Mouse (Mus musculus) hindbrain, postnatal 0 days (tissue): ENCODE measurements around the gene Rbpms2. TPM values are rescaled to one million over a fixed set of nuclear protein-coding genes. Genes with fewer than 3 reads are reported as not detected.
A peak's percentile ranks its signal among the peaks of the same experiment; 100 is the strongest.

Experiments
- ATAC-seq: fragments of 200-750 bp; cut with Nextera tagmentation; 2 replicates; pipeline ENCODE4 v1.8.0; 2017; ENCODE audit warnings: mild to moderate bottlenecking, moderate TSS enrichment, moderate library complexity
- DNase-seq: peaks from one replicate; pipeline ENCODE4 v3.0.0-alpha.2; 2015; ENCODE audit warnings: low spot score
- H3K27ac ChIP-seq: fragments of 300-500 bp; sonication (generic); 2 replicates; pipeline ENCODE4 v1.5.1; 2014; ENCODE audit warnings: mild to moderate bottlenecking
- H3K27me3 ChIP-seq: fragments of 300-500 bp; sonication (generic); 2 replicates; pipeline ENCODE4 v1.6.1; 2014; ENCODE audit warnings: low read length, mixed read lengths; ENCODE audit not compliant: insufficient read depth
- H3K36me3 ChIP-seq: fragments of 300-500 bp; sonication (generic); 2 replicates; pipeline ENCODE4 v1.6.1; 2014; ENCODE audit warnings: low read length, mixed read lengths; ENCODE audit not compliant: insufficient read depth
- H3K4me1 ChIP-seq: fragments of 300-500 bp; sonication (generic); 2 replicates; pipeline ENCODE4 v1.6.1; 2014; ENCODE audit warnings: antibody characterized with exemption, low read length, mixed read lengths; ENCODE audit not compliant: insufficient read depth
- H3K4me2 ChIP-seq: fragments of 300-500 bp; sonication (generic); 2 replicates; pipeline ENCODE4 v1.6.1; 2014; ENCODE audit warnings: low read depth, mild to moderate bottlenecking, low read length, moderate library complexity, mixed read lengths
- H3K4me3 ChIP-seq: fragments of 300-500 bp; sonication (generic); 2 replicates; pipeline ENCODE4 v1.5.1; 2014; ENCODE audit warnings: low read length
- H3K9ac ChIP-seq: fragments of 300-500 bp; sonication (generic); replicated peaks from 2 replicates; pipeline ENCODE4 v1.6.1; 2014; ENCODE audit warnings: mild to moderate bottlenecking, low read length, moderate library complexity, mixed read lengths
- H3K9me3 ChIP-seq: fragments of 300-500 bp; sonication (generic); 2 replicates; pipeline ENCODE4 v1.6.1; 2016; ENCODE audit warnings: low read length, mixed read lengths
- CTCF ChIP-seq: IDR thresholded peaks from 2 replicates; pipeline ENCODE4 v1.5.1; 2016; ENCODE audit warnings: antibody characterized with exemption, control low read depth, low read depth
- WGBS: fragments of 180-500 bp; shearing (Covaris S2); extraction: QIAGEN DNeasy Blood & Tissue Kit; methylation state at CpG from one replicate; pipeline ENCODE4 v1.1.7; 2014; 5-methylcytosine and 5-hydroxymethylcytosine counted together
- polyA plus RNA-seq: library from polyadenylated mRNA; unstranded; fragments of >200 nt; fragmentation: Nextera tagmentation; extraction: Ambion mirVana; gene quantifications from 2 replicates; pipeline ENCODE4 v1.2.1, GENCODE M21; 2015
- total RNA-seq: library from RNA; depleted of rRNA; stranded (reverse); fragments of >200 nt; gene quantifications from 2 replicates; pipeline ENCODE4 v1.2.3, GENCODE M21; 2014

The Rbpms2 gene
- total and polyA plus RNA-seq, 2 experiments from 2014 or later = 3.3 to 5.1 TPM

- ATAC-seq (peak; percentile 84), DNase-seq (no peak)
- H3K9ac ChIP-seq = peak overlapping the region; percentile 58
- peak overlapping the region; percentile 94 for H3K4me2 ChIP-seq
- no peaks in the 10 kb centered on the region for H3K36me3 ChIP-seq
- peak overlapping the region; percentile 56; the same call in 1 of the 2 replicates for H3K27ac ChIP-seq
- no peak for TF ChIP-seq CTCF
- H3K4me1 ChIP-seq = 0 out of 2 replicates have a peak, but pooled peaks cover 6% of the 10 kb centered on the region
- WGBS = 1% methylated on average over 61 of the region's 78 CpGs
- H3K27me3 ChIP-seq = peaks cover 19% of the 10 kb centered on the region; the same call in 1 of the 2 replicates
- H3K4me3 ChIP-seq = peak overlapping the region; percentile 71
- no peaks in the 10 kb centered on the region for H3K9me3 ChIP-seq
These were observed 1.3 kb downstream of the Rbpms2 start for GRCm38 (mm10) chr9:65630631-65631353.

- Histone ChIP-seq H3K9ac (peak overlapping the region; percentile 58), H3K4me1 (0 out of 2 replicates have a peak, but pooled peaks cover 6% of the 10 kb centered on the region)
- WGBS = 27% methylated on average over 16 of the region's 16 CpGs
These were observed 2.0 kb downstream of the Rbpms2 start for GRCm38 (mm10) chr9:65631354-65632021.

GRCm38 (mm10) chr9:65635766-65636165 lies 6.3 kb downstream of the Rbpms2 start:
- no peak overlapping the region for H3K4me2 ChIP-seq
- ATAC-seq = no peak
- peaks cover 6% of the 10 kb centered on the region; the same call in 1 of the 2 replicates for H3K27me3 ChIP-seq
- H3K9me3 ChIP-seq = no peaks in the 10 kb centered on the region
- no peak for DNase-seq
- no peak for TF ChIP-seq CTCF
- no peak overlapping the region for H3K27ac ChIP-seq
- no peak overlapping the region for H3K9ac ChIP-seq
- H3K36me3 ChIP-seq = no peaks in the 10 kb centered on the region
- H3K4me1 ChIP-seq = no peaks in the 10 kb centered on the region
- WGBS = 68% methylated on average over 1 of the region's 1 CpGs
- no peak overlapping the region for H3K4me3 ChIP-seq

More at GRCm38 (mm10) chr9:65631354-65632021, 2.0 kb downstream of the Rbpms2 start:
- H3K36me3 ChIP-seq = no peaks in the 10 kb centered on the region
- TF ChIP-seq CTCF = no peak
- H3K27me3 ChIP-seq = peaks cover 19% of the 10 kb centered on the region; the same call in 1 of the 2 replicates
- no peak overlapping the region for H3K27ac ChIP-seq
- ATAC-seq (no peak), DNase-seq (no peak)
- peak overlapping the region; percentile 94 for H3K4me2 ChIP-seq
- peak overlapping the region; percentile 71 for H3K4me3 ChIP-seq
- no peaks in the 10 kb centered on the region for H3K9me3 ChIP-seq

- WGBS = 84% methylated on average over 4 of the region's 4 CpGs
These were observed 7.5 kb downstream of the Rbpms2 start for GRCm38 (mm10) chr9:65636926-65637325.

GRCm38 (mm10) chr9:65639065-65639464 lies 9.6 kb downstream of the Rbpms2 start:
- no peaks in the 10 kb centered on the region for H3K36me3 ChIP-seq
- no peak overlapping the region for H3K9ac ChIP-seq
- H3K4me2 ChIP-seq = no peak overlapping the region
- H3K27ac ChIP-seq = no peak overlapping the region
- no peak for TF ChIP-seq CTCF
- DNase-seq = no peak
- H3K9me3 ChIP-seq = no peaks in the 10 kb centered on the region
- no peaks in the 10 kb centered on the region for H3K4me1 ChIP-seq
- no peaks in the 10 kb centered on the region for H3K27me3 ChIP-seq
- ATAC-seq = no peak
- H3K4me3 ChIP-seq = no peak overlapping the region
- WGBS = 59% methylated on average over 5 of the region's 5 CpGs

More at GRCm38 (mm10) chr9:65636926-65637325, 7.5 kb downstream of the Rbpms2 start:
- H3K4me1 ChIP-seq = no peaks in the 10 kb centered on the region
- DNase-seq = no peak
- H3K4me3 ChIP-seq = no peak overlapping the region
- H3K27ac ChIP-seq = no peak overlapping the region
- H3K36me3 ChIP-seq = no peaks in the 10 kb centered on the region
- H3K9me3 ChIP-seq = no peaks in the 10 kb centered on the region
- ATAC-seq = no peak
- H3K9ac ChIP-seq = no peak overlapping the region
- 0 out of 2 replicates have a peak, but pooled peaks cover 5% of the 10 kb centered on the region for H3K27me3 ChIP-seq
- H3K4me2 ChIP-seq = no peak overlapping the region
- TF ChIP-seq CTCF = no peak

GRCm38 (mm10) chr9:65640838-65641410 lies 11.5 kb downstream of the Rbpms2 start:
- Histone ChIP-seq H3K4me1 (no peaks in the 10 kb centered on the region), H3K9ac (no peak overlapping the region), H3K9me3 (no peaks in the 10 kb centered on the region), H3K4me3 (no peak overlapping the region), H3K27me3 (no peaks in the 10 kb centered on the region), H3K36me3 (no peaks in the 10 kb centered on the region), H3K4me2 (no peak overlapping the region), H3K27ac (no peak overlapping the region)
- ATAC-seq = no peak
- no peak for DNase-seq
- no peak for TF ChIP-seq CTCF
- WGBS = 14% methylated on average over 5 of the region's 5 CpGs
